In the genomic region with DNA sequence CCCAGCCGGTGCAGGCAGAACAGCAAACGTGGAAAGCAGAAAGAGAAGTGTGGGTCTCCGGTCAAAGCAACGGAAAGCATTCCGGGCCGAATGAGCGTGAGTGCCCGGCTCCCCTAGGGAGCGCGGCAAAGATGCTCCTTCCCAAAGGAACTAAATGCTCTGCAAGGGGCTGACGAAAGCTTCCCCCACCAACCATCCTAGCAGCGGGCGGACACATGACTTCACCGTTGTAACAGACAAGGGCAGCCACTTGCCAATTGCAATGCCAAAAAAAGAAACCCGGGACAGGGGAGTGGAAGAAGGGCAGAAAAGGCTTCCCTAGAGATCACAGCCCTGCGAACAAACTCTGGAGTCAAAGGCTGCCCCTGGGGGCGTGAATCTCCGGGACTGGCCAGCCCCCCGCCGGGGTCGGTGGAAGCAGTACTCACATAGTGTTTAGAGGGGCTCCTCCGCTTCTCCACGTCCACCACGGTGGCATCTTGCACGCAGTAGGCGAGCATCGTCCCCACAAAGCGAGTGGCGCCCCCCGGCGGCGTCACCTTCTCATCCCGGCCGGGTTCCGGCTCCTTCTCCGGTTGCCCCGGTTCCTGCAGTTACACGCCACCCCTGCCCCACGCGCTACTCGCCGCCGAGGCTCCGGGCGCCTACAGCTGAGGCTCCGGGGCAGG, we compare ENCODE assay signal across 8 mouse cellular contexts. TPM values are rescaled to one million over a fixed set of nuclear protein-coding genes. Genes with fewer than 3 reads are reported as not detected.
DNase-seq lines count a peak whose midpoint lies in the region; ATAC-seq lines count a peak whose summit lies in the region.

No protein-coding gene starts in this region.

- no peaks in the 10 kb centered on the region for H3K9me3 ChIP-seq in hindbrain, embryonic 13.5 days

- peak; percentile 72 for ATAC-seq in hindbrain, embryonic 13.5 days (ENCODE audit: low FRiP score)

- H3K79me2 ChIP-seq in macrophage (ENCODE audit: inconsistent target): peaks cover 43% of the 10 kb centered on the region

- peak overlapping the region; percentile 80 for H3K4me2 ChIP-seq in hindbrain, embryonic 13.5 days

- peak; percentile 52 for DNase-seq in WW6 (ENCODE audit: low read depth, low spot score)
- peak; percentile 78 for DNase-seq in cerebellum, postnatal 10 days
- peak; percentile 65 to 67 for DNase-seq in frontal cortex, postnatal 36 days (ENCODE audit: low spot score in 2 of 2)
- peak; percentile 68 to 70 for DNase-seq in layer of hippocampus, postnatal 36 days
- DNase-seq in right cerebral cortex, postnatal 25 days: peak; percentile 71
- DNase-seq in urinary bladder, postnatal 36 days (ENCODE audit: low spot score in 2 of 2): peak; percentile 76

- H3K27me3 ChIP-seq in hindbrain, embryonic 13.5 days: no peaks in the 10 kb centered on the region

- H3K9ac ChIP-seq in hindbrain, embryonic 13.5 days: peak overlapping the region; percentile 89

- H3K36me3 ChIP-seq in hindbrain, embryonic 13.5 days: no peaks in the 10 kb centered on the region
- H3K36me3 ChIP-seq in macrophage (ENCODE audit: inconsistent target): no peaks in the 10 kb centered on the region

- H3K4me1 ChIP-seq in hindbrain, embryonic 13.5 days (replicated peaks): peaks cover 54% of the 10 kb centered on the region

- WGBS in hindbrain, embryonic 13.5 days: 0% methylated on average over 46 of the region's 46 CpGs
- WGBS in macrophage (ENCODE audit: missing documents): 1% methylated on average over 46 of the region's 46 CpGs

- H3K27ac ChIP-seq in hindbrain, embryonic 13.5 days: peak overlapping the region; percentile 87
- peak overlapping the region; percentile 68 for H3K27ac ChIP-seq in macrophage

- H3K4me3 ChIP-seq in hindbrain, embryonic 13.5 days: peak overlapping the region; percentile 78
- H3K4me3 ChIP-seq in macrophage (ENCODE audit: inconsistent target): peak overlapping the region; percentile 84

RNA-seq across cellular contexts. Expression of a gene that starts 0.4 kb away (rescaled TPM):
- polyA plus RNA-seq in hindbrain, embryonic 13.5 days (2015; fragmentation: Nextera tagmentation; extraction: Ambion mirVana): 2.1 and 2.5 TPM in 2 replicates
- total RNA-seq in layer of hippocampus, postnatal 36 days (2021): 10 to 100 TPM; 32.8 to 38.8 TPM
- 10 to 100 TPM; 10.9 to 28.2 (median 21.6) TPM for total RNA-seq in macrophage (2018; cell fraction: chromatin; rRNA removed)
- 10 to 100 TPM in 14 of 26 experiments, 1 to 10 TPM in 12; 6.1 to 17.3 (median 11.1) TPM for total RNA-seq in macrophage (2018; cell fraction: cytosol; rRNA removed)
- total RNA-seq in macrophage (2018; cell fraction: nucleus; rRNA removed): 10 to 100 TPM in 25 of 26 experiments, 1 to 10 TPM in 1; 9.3 to 36.6 (median 16.3) TPM
- polyA plus RNA-seq in macrophage (2018): 7.9 to 13.4 TPM (median 8.0 TPM) in 3 replicates

Comparison
In these comparisons a context has a peak if more than half of its experiments do, and no peak if none do; other contexts are left out.
1. Peak in every context shown above with its lines: DNase-seq, ATAC-seq, H3K4me3 ChIP-seq and H3K27ac ChIP-seq.